Mouse (Mus musculus): ENCODE measurements at regions not wholly inside any gene's neighbourhood (a gene's known extent, or its start where the extent isn't known, plus 50 kb on each side); places are given as distances from the start of the nearest gene placed in this dataset.

GRCm38 (mm10) chr5:42270286-42271076, 202.7 kb downstream of the Gm16223 start:
- DNase-seq (ENCODE audit: low read depth, low spot score), result peak; percentile 87

DNA sequence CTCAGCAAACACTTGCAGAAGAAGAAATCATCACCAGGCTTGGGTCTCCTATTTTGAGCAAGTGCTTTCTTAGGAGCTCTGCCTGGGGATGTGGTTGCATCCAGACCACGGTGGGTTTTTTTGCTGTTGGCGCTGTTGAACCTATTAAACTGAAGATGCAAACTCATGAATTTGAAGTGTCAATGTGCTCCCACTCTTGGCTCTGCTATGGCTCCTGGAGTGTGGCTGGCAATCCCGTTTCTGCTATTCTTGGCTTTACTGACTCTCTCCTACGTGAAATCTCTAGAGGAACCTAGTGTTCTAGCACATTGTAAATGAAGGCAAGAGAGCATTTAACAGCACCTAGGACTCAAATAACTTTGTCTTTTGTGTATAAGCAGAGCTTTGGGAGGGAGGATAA, 204.2 kb downstream of the Gm16223 start:
- DNase-seq (ENCODE audit: low read depth, low spot score), result peak; percentile 95

DNA sequence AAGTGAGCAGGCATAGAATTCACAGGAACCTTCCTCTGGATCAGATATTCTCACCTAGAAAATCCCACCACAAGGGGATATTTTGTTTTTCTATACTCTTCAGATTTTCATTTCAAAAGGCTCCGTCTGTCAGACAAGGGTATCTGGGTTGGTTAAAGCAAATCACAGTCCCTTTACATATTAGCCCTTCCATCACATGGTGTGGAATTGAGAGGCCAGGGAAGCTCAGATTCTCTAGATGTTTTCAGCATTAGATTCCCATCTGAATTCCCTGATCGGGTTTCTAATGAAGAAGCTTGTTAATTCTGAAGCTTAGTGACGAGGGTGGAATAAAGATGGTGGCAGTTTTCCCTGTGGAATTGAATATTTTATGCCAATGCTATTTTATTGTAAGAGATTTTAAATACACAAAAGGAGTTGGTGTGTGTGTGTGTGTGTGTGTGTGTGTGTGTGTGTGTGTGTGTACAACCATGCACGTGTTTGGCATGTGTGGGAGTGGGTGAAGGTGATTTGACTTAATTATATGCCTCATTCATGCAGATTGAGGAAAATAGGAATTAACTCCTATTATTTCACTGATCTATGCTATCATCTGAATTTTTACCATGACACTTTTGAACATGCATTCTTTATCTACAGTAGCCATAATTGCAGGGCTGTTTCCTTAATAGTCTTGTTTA, 211.0 kb downstream of the Gm16223 start:
- no peak for DNase-seq (ENCODE audit: low read depth, low spot score)
